Mouse (Mus musculus): ENCODE measurements around the gene Khdrbs2. TPM values are rescaled to one million over a fixed set of nuclear protein-coding genes. Genes with fewer than 3 reads are reported as not detected.

Gene Khdrbs2
- 21.0 and 22.0 TPM in 2 replicates for polyA plus RNA-seq (2012; rRNA removed)

DNA sequence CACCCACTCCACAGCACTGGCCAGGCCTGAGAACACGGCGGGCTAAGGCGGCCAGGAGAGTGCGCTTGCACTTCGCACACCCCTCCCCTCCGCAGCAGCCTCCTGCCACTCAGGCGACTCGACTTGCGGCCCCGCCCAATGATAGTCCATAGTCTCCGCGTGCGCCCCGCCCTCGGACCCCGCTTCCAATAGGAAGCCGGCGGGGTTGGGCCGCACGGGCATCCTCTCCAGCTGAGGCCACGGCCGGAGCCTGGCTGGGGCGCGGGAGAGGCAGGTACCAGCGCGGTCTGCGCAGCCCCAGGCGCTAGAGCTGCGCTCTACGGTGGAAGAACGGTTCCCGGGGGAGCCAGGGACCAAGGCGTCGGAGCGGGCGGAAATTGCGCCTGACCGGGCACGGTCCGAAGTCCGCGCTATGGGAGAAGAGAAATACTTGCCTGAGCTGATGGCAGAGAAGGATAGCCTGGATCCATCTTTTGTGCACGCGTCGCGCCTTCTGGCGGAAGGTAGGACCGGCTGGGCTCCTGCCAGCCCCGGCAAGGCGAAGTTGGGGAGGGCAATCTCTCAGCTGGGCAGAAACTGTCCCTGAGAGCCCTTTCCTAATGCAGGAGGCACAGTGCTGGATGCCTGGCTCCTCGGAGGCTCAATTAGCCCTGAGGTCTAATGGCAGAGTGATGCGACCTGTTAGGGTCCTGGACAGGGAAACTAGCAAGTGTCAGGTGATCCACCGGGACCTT lies at the start of gene Khdrbs2:
Gene Khdrbs2, plus strand, starts transcription at position 209 of the 734 bp plus-strand sequence.

DNA sequence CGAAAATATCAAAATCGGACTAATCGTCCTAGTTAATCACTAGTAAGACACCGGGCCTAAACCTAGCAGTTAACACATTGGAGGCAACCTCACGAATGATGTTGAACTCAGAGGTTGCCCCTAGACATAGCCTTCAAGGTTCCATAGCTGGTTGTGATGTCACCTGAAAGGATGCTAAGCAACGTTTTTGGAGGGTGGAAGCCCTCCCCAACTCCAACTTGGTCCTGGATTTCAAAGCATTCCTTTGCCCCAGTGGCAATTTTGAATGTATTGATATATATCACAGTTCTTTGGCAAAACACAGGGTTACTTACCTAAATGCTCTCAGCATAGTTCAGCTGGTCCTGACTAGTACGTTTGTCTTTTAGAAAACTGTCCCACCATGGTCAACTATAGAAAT lies 374.7 kb downstream of the Khdrbs2 start, which contains the start of gene Gm5415:
Gene Gm5415, minus strand, starts transcription at position 101 of the 400 bp plus-strand sequence.

Measured in central nervous system, embryonic 14 days (tissue).